Mouse (Mus musculus) neural tube, embryonic 10.5 days (tissue): ENCODE data around the gene Oprd1.

Experiments
- DNase-seq: peaks from one replicate; pipeline ENCODE4 v3.0.0-alpha.2; 2017; ENCODE audit warnings: low spot score; ENCODE audit errors: extremely low spot score

Oprd1 gene

GRCm38 (mm10) chr4:132080492-132080983 lies 63.7 kb downstream of the Oprd1 start:
- DNase-seq, result no peak

DNA sequence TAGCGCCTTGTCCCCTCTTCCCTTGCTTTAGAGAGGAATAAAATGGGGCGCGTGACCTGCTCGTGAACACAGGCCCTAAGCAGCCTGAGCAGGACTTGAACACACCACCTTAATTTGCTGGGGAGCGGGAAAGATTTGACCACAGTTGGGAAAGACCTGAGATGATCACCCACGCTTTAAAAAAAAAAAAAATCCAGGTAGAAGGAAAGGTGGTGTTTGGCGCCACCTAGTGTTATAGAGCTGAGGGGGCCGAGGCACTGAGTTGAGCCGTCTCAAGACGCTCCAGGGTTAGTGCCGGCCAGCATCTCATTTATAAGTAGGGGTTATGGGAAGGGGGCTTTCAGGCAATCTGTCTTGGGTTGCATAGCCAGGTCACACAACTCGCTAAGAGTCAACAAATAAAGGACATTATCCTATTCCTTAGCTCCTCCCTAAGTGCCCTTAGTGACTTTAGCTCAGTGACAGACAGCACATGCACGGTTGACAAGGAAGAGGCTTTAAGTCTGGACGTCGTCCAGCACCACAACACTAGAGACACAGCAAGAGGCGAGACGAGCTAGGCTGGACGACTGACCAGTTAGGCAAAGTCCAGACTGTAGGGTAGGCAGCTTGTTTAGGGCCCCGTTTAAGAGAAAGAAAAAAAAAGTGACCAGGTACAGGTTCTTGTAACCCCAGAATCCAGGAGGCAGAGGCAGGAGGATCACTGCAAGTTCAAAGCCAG lies 64.6 kb downstream of the Oprd1 start:
- peak; percentile 79 for DNase-seq

GRCm38 (mm10) chr4:132078296-132078714 lies 66.0 kb downstream of the Oprd1 start:
- DNase-seq, result no peak

GRCm38 (mm10) chr4:132077445-132077844 lies 66.8 kb downstream of the Oprd1 start:
- no peak for DNase-seq

DNA sequence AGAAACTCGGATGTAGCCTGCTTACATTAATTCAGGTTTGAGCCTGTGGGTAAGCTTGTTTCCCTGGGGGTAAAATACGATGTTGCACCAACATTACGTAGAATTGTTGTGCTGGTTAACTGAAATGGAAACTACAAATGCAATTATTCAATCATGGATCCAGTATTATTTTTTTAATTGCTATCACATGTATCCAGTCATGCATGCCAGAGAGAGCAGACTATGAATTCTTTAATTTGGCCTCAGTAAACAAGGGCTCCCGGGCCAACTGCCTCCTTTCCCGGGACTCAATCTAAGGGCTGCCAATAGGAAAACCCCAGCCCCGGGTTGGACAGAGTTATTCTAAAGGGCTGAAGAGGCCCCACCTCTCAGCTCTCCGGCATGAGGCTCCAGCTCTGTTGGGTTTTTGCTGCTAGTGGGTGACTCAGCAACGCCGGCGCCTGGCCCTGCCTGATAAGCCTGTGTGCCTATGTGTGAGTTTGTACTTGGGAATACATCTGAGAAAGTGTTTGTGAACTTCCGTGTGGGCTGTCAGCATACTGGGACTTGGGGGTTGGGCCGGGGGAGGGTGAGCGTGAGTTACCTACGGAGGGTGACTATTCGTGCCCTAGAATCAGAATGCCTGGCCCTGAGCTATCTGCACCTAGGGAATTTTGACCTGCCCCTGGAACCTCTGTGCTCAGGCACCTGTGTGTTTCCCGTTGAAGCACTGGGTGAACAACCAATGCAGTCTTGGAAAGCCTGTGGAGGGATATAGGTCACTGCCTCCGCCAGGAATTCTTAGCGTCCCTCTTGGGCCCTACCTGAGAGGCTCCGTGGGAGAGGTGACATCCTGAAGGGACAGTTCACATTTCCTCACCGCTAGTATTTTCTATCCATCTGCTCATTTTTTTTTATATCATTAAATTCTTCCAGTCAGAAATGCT lies 67.5 kb downstream of the Oprd1 start:
- no peak for DNase-seq

DNA sequence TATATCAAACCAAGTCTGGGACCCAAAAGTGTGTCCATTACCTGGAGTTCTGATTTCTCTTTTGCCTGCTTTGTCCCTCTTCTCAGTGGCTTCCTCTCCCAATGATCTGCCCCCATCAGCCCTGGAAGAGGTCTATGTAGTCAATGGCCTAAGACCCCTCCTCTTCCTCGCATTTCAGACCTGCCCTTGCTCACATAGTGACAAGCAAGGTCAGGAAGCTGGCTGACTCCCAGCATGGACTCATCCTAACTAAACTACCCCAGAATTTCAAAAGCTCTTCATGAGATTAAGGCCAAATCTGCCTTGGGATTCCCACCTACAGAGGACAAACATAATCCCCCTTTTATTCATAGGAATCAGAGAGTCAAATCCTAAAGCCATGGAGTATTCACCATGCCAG lies 68.5 kb downstream of the Oprd1 start:
- DNase-seq, result no peak

DNA sequence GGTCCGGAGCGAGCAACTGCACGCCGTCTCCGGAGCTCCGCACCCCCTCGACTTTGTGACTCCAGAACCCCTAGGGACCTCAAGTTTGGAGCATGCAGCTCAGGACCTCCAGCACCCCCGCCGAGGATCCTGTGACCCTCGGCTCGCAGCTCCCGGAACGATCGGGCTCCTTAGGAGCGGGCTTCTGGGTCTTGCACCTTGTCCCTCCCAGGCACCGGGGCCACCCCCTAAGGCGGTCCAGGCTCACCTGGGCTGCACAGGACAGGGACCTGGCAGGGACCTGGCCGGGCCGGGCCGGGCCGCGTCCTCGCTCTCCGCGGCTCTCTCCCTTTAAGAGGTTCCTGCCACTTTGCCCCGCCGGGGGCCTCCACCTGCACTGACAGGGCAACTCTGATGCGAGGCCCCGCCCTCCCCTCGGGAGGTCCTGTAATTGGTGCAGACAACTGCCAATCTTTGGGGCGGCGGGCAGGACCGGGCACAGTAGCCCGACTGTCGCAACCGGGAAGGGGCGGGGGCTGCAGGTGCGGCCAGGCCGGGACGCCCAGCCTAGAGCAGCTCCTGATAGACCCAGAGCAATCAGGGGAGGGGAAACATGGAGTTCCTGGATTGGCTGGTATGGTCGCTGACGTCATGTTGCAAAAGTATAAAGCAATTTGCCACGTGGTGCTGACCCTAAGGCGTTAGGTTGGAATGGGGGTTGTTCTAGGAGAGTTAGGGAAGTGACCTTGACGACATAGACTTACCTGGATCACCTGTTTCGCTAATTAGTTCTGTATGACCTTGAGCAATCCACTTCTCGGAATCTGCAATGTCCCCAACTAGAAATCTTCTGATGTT lies 69.1 kb downstream of the Oprd1 start, which contains the start of gene Epb41:
TSS of gene Epb41 (minus strand) at position 389 of the 837 bp plus-strand sequence.
- peak; percentile 95 for DNase-seq

GRCm38 (mm10) chr4:132074077-132074932 lies 70.0 kb downstream of the Oprd1 start, which contains the start of gene Gm10300:
TSS of gene Gm10300 (plus strand) at chr4:132074697.
- peak; percentile 63 for DNase-seq

DNA sequence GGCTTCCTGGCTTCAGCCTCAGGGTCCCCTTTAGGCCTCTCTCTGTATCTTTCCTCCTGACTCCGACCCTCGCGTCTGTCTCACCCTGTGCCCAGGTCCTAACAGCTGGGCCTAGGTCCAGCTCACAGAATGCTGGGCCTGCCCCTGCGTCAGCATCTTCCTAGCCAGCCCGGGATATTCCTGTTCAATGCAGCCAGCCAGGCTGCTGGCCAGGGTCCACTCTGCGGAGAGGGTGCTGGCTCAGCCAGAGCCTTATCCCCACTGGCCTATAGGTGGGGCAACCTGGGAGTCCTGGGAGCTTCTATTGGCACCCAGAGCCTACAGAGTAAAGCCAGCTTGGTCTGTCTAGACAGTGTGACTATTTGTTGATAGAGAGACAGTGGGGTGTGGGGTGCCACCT lies 71.3 kb downstream of the Oprd1 start:
- no peak for DNase-seq

DNA sequence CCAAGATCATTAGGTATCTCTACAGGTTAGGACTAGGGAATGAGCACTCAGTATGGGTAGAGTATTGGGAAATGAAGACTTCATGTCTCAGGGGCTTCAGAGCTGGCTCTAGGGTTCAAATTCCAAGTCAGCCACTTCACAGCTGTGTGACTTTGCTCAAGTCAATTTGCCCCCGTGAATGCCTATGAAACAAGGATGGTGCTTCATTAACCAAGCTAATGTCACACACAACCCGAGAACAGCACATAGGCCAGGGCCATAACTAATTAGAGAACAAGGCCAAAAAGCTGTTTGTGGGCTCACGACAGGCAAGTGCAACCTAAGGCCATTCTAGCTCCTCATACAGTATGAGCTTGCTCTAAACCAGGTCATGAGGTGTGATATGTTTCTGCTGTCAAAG lies 72.1 kb downstream of the Oprd1 start:
- no peak for DNase-seq

DNA sequence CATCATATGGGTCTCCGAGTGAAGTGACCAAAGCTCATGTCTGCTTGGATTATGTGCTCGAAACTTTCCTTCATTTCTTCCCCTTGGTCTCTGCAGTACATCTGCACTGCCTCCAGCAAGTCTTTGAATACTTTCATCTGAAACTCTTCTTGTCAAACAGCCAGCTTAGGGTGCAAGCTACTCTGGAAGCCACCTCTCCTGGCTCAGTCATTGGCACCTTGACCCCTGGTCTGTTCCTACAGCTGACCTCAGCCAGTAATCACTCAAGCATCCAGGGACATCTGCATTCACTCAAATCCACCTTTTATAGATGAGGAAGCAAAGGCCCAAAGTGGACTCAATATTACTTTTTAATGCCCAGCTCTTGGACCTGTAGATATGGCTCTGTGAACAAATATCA lies 72.6 kb downstream of the Oprd1 start:
- DNase-seq, result no peak

GRCm38 (mm10) chr4:132067938-132068235 lies 76.4 kb downstream of the Oprd1 start:
- no peak for DNase-seq

DNA sequence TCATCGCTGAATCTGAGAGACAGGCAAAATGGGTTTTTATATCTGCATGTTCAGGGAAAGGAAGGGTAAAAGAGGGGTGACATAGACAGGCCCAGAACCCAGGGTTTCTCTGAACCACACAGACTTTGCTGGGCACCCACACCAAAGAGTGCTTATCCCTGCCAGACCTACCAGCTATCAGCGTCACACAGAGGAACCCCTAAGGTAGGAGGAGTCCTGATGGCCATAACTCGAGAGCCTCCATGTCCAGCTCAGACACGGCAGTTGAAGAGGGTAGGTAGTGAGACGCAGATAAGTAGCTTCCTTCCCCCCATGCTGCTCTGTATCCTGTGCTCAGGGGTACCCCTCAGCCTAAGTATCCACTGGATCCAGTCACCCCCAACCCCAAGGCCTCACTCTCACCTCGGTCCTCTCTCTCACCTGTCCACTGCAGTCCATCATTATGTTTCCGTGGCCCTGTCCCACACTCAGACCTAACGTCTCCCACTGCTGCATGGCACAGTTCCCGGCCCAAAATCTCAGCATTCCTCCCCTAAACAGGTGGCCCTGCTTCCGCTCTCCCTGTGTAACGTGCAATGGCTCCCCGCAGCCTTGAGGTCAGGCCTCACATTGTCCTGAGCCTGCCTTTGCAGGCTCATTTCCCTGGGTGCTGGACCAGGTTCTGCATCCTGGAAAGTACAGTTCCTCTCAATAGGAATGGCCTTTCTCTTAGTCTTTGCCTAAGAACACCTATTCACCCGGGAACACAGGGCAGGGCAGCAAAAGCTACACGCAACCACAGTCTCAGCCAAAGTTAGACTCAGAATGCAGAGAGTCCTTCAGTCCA lies 77.0 kb downstream of the Oprd1 start:
- DNase-seq, result no peak

GRCm38 (mm10) chr4:132066101-132066773 lies 78.0 kb downstream of the Oprd1 start:
- DNase-seq, result no peak

DNA sequence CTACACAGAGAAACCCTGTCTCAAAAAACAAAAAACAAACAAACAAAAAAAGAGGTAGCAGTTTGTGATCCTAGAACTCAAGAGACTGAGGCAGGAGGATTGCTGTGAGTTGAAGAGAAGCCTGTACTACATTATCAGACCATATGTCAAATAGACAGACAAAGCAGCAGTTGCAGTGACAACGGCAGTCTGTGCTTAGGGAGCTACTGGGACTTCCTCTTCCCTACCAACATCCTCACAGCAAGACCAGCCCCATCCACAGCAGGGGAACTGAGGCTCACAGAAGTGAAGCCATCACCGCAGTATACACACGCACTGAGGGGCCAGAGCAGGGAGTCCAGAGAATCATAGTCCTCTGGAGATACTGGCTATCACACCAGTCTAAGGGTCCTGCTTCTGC lies 78.7 kb downstream of the Oprd1 start:
- no peak for DNase-seq

GRCm38 (mm10) chr4:132064550-132064949 lies 79.7 kb downstream of the Oprd1 start:
- no peak for DNase-seq

- no peak for DNase-seq
Measured at GRCm38 (mm10) chr4:132062934-132063884, 81.1 kb downstream of the Oprd1 start.

- DNase-seq, result no peak
Measured at GRCm38 (mm10) chr4:132062289-132062688, 82.0 kb downstream of the Oprd1 start.
